Mouse (Mus musculus) heart, postnatal 0 days (tissue): ENCODE results near the gene Adamts12. TPM values are rescaled to one million over a fixed set of nuclear protein-coding genes. Genes with fewer than 3 reads are reported as not detected.

Experiments used
- ATAC-seq: fragments of 200-750 bp; cut with Nextera tagmentation; 2 replicates; pipeline ENCODE4 v1.8.0; 2017; ENCODE audit warnings: low read depth, moderate number of reproducible peaks, moderate library complexity; ENCODE audit not compliant: insufficient read depth
- DNase-seq: peaks from one replicate; pipeline ENCODE4 v3.0.0-alpha.2; 2016; ENCODE audit warnings: low spot score
- H3K27ac ChIP-seq: fragments of 300-500 bp; sonication (generic); 2 replicates; pipeline ENCODE4 v1.5.1; 2014; ENCODE audit warnings: low read depth, mild to moderate bottlenecking
- H3K27me3 ChIP-seq: fragments of 300-500 bp; sonication (generic); 2 replicates; pipeline ENCODE4 v1.6.1; 2014; ENCODE audit warnings: low read length, mixed read lengths; ENCODE audit not compliant: control insufficient read depth, insufficient read depth
- H3K36me3 ChIP-seq: fragments of 300-500 bp; sonication (generic); replicated peaks from 2 replicates; pipeline ENCODE4 v1.6.1; 2014; ENCODE audit warnings: low read length, mixed read lengths; ENCODE audit not compliant: control insufficient read depth, insufficient read depth
- H3K4me1 ChIP-seq: fragments of 300-500 bp; sonication (generic); 2 replicates; pipeline ENCODE4 v1.6.1; 2014; ENCODE audit warnings: antibody characterized with exemption; ENCODE audit not compliant: control insufficient read depth, insufficient read depth
- H3K4me2 ChIP-seq: fragments of 300-500 bp; sonication (generic); 2 replicates; pipeline ENCODE4 v1.6.1; 2014; ENCODE audit warnings: low read depth, mild to moderate bottlenecking, low read length, moderate library complexity
- H3K4me3 ChIP-seq: fragments of 300-500 bp; sonication (generic); 2 replicates; pipeline ENCODE4 v1.5.1; 2014; ENCODE audit warnings: low read depth, low read length
- H3K9ac ChIP-seq: fragments of 300-500 bp; sonication (generic); replicated peaks from 2 replicates; pipeline ENCODE4 v1.6.1; 2014; ENCODE audit warnings: low read depth, low read length, mixed read lengths
- H3K9me3 ChIP-seq: fragments of 300-500 bp; sonication (generic); replicated peaks from 2 replicates; pipeline ENCODE4 v1.6.1; 2016; ENCODE audit warnings: low read length; ENCODE audit not compliant: control insufficient read depth
- CTCF ChIP-seq: IDR thresholded peaks from 2 replicates; pipeline ENCODE4 v1.5.1; 2016; ENCODE audit warnings: antibody characterized with exemption, control low read depth, low read depth
- EP300 ChIP-seq: IDR thresholded peaks from 2 replicates; pipeline ENCODE4 v1.6.1; 2016; ENCODE audit warnings: antibody characterized with exemption, low read depth
- WGBS: fragments of 180-500 bp; shearing (Covaris S2); extraction: QIAGEN DNeasy Blood & Tissue Kit; methylation state at CpG from one replicate; pipeline ENCODE4 v1.1.7; 2014; 5-methylcytosine and 5-hydroxymethylcytosine counted together
- polyA plus RNA-seq: library from polyadenylated mRNA; unstranded; fragments of >200 nt; fragmentation: Nextera tagmentation; extraction: Ambion mirVana; gene quantifications from 2 replicates; pipeline ENCODE4 v1.2.1, GENCODE M21; 2015
- total RNA-seq: library from RNA; depleted of rRNA; stranded (reverse); fragments of >200 nt; gene quantifications from 2 replicates; pipeline ENCODE4 v1.2.3, GENCODE M21; 2014; ENCODE audit warnings: low replicate concordance; rRNA removed

The Adamts12 gene
- total RNA-seq (5.4 and 6.4 TPM in 2 replicates), polyA plus RNA-seq (1.1 and 1.2 TPM in 2 replicates)

- peak; percentile 52 for DNase-seq
- no peak for TF ChIP-seq EP300
- TF ChIP-seq CTCF, result no peak
- peak; percentile 83 for ATAC-seq
- peak within 1 kb of the TSS; percentile 52 for H3K9ac ChIP-seq
- WGBS, result 2% methylated on average over 25 of the region's 25 CpGs
- H3K27me3 ChIP-seq, result no peaks in the 10 kb centered on the region
- H3K4me2 ChIP-seq, result peak within 1 kb of the TSS; percentile 71
- H3K4me3 ChIP-seq, result peak within 1 kb of the TSS; percentile 49
- no peaks in the 10 kb centered on the region for H3K9me3 ChIP-seq
- H3K36me3 ChIP-seq, result no peaks in the 10 kb centered on the region
- H3K4me1 ChIP-seq, result no peaks in the 10 kb centered on the region
- H3K27ac ChIP-seq, result peak within 1 kb of the TSS; percentile 73
Observed at GRCm38 (mm10) chr15:11064558-11065411, at the start of gene Adamts12. Gene Adamts12 (plus strand): TSS chr15:11064790.

- Histone ChIP-seq H3K4me3 (no peak overlapping the region), H3K4me1 (no peaks in the 10 kb centered on the region), H3K27me3 (no peaks in the 10 kb centered on the region), H3K9ac (no peak overlapping the region), H3K9me3 (no peaks in the 10 kb centered on the region), H3K27ac (no peak overlapping the region), H3K4me2 (no peak overlapping the region), H3K36me3 (no peaks in the 10 kb centered on the region)
- ATAC-seq, result no peak
- no peak for DNase-seq
- WGBS, result 30% methylated on average over 2 of the region's 2 CpGs
- TF ChIP-seq EP300 (no peak), CTCF (no peak)
Observed at GRCm38 (mm10) chr15:11014931-11015330, 49.7 kb upstream of the Adamts12 start.

DNA sequence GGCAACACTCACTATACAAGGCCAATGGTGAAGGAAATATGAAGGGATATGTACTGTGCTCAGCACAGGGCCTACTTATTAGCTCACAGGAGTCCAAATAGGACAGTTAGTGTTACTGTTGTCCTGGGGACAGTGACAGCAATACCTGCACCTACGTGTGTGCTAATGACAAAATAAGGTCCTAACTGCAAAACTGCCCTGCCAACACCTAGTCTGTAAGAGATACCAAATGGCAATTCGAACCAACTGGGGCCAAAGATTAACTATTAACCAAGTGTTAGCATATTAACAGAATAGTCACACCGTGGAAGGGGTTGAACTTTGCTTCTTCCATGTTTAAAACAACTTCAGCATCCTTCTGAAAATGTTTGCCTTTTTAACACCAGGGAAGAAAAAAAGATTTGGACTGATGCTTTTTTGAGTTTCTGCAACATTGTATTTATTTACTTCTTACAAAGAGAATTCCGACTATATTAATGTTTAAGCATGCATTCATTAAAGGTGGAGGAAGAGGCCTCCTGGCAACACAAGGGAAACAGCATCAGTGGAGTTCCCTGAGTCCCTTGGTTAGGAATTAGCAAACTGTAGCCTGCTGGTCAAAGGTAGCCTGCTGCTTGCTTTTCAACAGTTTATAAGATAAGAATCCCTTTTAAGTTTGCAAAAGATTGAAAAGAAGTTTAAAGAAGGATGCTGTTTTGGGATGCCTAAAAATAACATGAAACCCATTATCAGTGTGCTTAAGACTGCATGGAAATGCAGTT, 37.6 kb upstream of the Adamts12 start:
- Histone ChIP-seq H3K4me2 (no peak overlapping the region), H3K4me3 (no peak overlapping the region), H3K9me3 (no peaks in the 10 kb centered on the region), H3K36me3 (no peaks in the 10 kb centered on the region), H3K4me1 (no peaks in the 10 kb centered on the region), H3K9ac (no peak overlapping the region), H3K27me3 (no peaks in the 10 kb centered on the region), H3K27ac (no peak overlapping the region)
- DNase-seq (no peak), ATAC-seq (no peak)
- no peak for TF ChIP-seq EP300
- TF ChIP-seq CTCF, result no peak
- WGBS, result 56% methylated on average over 4 of the region's 4 CpGs

DNA sequence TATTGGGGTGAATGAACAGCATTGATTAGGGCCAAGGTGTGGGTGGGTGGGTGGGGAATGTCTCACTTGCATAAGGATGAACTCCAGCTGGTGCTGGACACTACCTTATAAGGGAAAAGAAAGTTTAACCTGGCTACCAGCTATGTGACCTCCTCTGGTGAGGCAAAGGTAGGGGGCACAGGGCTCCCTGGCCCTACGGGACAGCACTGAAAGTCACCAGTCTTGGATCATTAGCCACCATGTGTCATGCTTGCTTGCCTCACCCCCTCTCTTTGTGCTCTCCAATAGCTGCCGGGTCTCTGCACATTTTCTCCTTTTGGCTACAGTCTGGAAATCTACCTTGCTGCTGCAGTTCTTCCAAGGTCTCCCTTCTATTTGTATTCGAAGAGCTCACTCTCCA, 34.4 kb upstream of the Adamts12 start:
- no peak overlapping the region for H3K4me2 ChIP-seq
- no peak overlapping the region for H3K9ac ChIP-seq
- TF ChIP-seq EP300, result no peak
- no peak overlapping the region for H3K4me3 ChIP-seq
- DNase-seq (no peak), ATAC-seq (no peak)
- H3K36me3 ChIP-seq, result no peaks in the 10 kb centered on the region
- no peaks in the 10 kb centered on the region for H3K9me3 ChIP-seq
- H3K4me1 ChIP-seq, result no peaks in the 10 kb centered on the region
- peaks cover 17% of the 10 kb centered on the region for H3K27me3 ChIP-seq
- no peak overlapping the region for H3K27ac ChIP-seq
- 73% methylated on average over 3 of the region's 3 CpGs for WGBS

DNA sequence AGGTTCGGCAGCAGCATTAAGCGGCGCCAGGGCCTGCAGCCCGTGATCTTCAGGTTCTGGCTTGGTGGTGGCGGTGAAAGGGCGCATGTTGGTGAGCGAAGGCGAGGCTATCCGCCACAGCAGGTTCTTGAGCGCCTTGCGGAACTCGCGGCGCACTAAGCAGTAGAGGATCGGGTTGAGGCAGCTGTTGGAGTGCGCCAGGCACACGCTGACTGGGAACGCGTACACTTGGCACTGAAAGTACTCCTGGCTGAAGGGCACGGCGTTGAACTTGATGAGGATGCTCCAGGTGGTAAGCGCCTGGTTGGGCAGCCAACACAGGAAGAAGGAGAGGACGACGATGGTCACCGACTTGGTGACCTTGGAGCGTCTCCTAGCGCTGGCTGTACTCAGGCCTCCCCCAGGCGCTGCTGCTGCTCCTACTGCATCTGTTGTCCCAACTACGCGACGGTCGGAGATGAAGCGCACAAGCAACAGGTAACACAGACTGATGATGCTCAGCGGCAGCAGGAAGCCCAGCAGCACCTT, 28.6 kb upstream of the Adamts12 start:
- no peak overlapping the region for H3K9ac ChIP-seq
- DNase-seq (no peak), ATAC-seq (no peak)
- no peaks in the 10 kb centered on the region for H3K9me3 ChIP-seq
- no peaks in the 10 kb centered on the region for H3K36me3 ChIP-seq
- TF ChIP-seq EP300, result no peak
- TF ChIP-seq CTCF, result no peak
- no peak overlapping the region for H3K27ac ChIP-seq
- H3K27me3 ChIP-seq, result peaks cover 50% of the 10 kb centered on the region
- 5% methylated on average over 34 of the region's 34 CpGs for whole genome bisulfite sequencing
- peak overlapping the region; percentile 44 for H3K4me3 ChIP-seq
- no peaks in the 10 kb centered on the region for H3K4me1 ChIP-seq
- peak overlapping the region; percentile 63 for H3K4me2 ChIP-seq
